Mouse (Mus musculus) forebrain, embryonic 11.5 days (tissue): Measurements from ENCODE around the gene Gm20765. TPM values are rescaled to one million over a fixed set of nuclear protein-coding genes. Genes with fewer than 3 reads are reported as not detected.
"Not testable (repeated sequence)": the region's sequence is repeated elsewhere in the genome, so short reads cannot be mapped to it uniquely, and the experiment has no call there.

Experiments used
- ATAC-seq: fragments of 200-750 bp; cut with Nextera tagmentation; replicated peaks from 2 replicates; pipeline ENCODE4 v1.8.0; 2017; ENCODE audit warnings: moderate TSS enrichment; ENCODE audit not compliant: low FRiP score
- DNase-seq: peaks from one replicate; pipeline ENCODE4 v3.0.0-alpha.2; 2017; ENCODE audit warnings: low spot score
- H3K27ac ChIP-seq: fragments of 300-500 bp; sonication (generic); 2 replicates; pipeline ENCODE4 v1.5.1; 2014; ENCODE audit warnings: low read depth, low read length
- H3K27me3 ChIP-seq: fragments of 300-500 bp; sonication (generic); 2 replicates; pipeline ENCODE4 v1.6.1; 2014; ENCODE audit warnings: mild to moderate bottlenecking, low read length, mixed read lengths; ENCODE audit not compliant: control insufficient read depth, insufficient read depth
- H3K36me3 ChIP-seq: fragments of 300-500 bp; sonication (generic); 2 replicates; pipeline ENCODE4 v1.6.1; 2014; ENCODE audit warnings: mild to moderate bottlenecking, low read length, moderate library complexity, mixed read lengths; ENCODE audit not compliant: control insufficient read depth, insufficient read depth
- H3K4me1 ChIP-seq: fragments of 300-500 bp; sonication (generic); replicated peaks from 2 replicates; pipeline ENCODE4 v1.6.1; 2014; ENCODE audit warnings: low read length, mixed read lengths; ENCODE audit not compliant: control insufficient read depth, insufficient read depth
- H3K4me2 ChIP-seq: fragments of 300-500 bp; sonication (generic); 2 replicates; pipeline ENCODE4 v1.6.1; 2014; ENCODE audit warnings: low read depth, mild to moderate bottlenecking, low read length, moderate library complexity, mixed read lengths; ENCODE audit not compliant: severe bottlenecking
- H3K4me3 ChIP-seq: fragments of 300-500 bp; sonication (generic); 2 replicates; pipeline ENCODE4 v1.5.1; 2014; ENCODE audit warnings: low read depth, low read length
- H3K9ac ChIP-seq: fragments of 300-500 bp; sonication (generic); 2 replicates; pipeline ENCODE4 v1.6.1; 2014; ENCODE audit warnings: low read length
- H3K9me3 ChIP-seq: fragments of 300-500 bp; sonication (generic); 2 replicates; pipeline ENCODE4 v1.6.1; 2016; ENCODE audit warnings: low read length, mixed read lengths; ENCODE audit not compliant: control insufficient read depth
- WGBS: fragments of 180-500 bp; shearing (Covaris S2); extraction: QIAGEN DNeasy Blood & Tissue Kit; methylation state at CpG from one replicate; pipeline ENCODE4 v1.1.7; 2014; 5-methylcytosine and 5-hydroxymethylcytosine counted together
- polyA plus RNA-seq: library from polyadenylated mRNA; unstranded; fragments of >200 nt; fragmentation: Nextera tagmentation; extraction: Ambion mirVana; gene quantifications from 2 replicates; pipeline ENCODE4 v1.2.1, GENCODE M21; 2014

The Gm20765 gene
- polyA plus RNA-seq, result not detected in 2 replicates

DNA sequence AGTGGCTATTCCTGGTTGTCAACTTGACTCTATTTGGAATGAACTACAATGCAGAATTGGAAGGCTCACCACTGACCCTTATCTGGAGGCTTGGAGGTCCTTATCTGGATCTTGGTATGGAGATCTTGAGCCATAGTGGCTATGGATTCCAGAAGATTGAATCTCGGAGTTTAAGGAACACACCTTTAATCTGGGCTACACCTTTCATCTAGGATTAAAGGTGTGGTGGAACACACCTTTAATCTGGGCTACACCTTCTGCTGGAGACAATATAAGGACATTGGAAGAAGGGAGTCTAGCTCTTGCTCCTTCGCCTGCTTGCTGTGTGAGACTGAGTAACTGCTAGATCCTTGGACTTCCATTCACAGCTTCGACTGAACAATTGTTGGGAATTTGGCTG is at the start of gene Gm20765:
Gene Gm20765 (plus strand): TSS at position 301 of the 400 bp plus-strand sequence.
- DNase-seq, H3K27me3 ChIP-seq, H3K4me2 ChIP-seq, H3K9me3 ChIP-seq, ATAC-seq, H3K36me3 ChIP-seq, H3K4me1 ChIP-seq, H3K27ac ChIP-seq, H3K9ac ChIP-seq, H3K4me3 ChIP-seq: not testable (repeated sequence)
- no CpG with 5 or more reads among the region's 3 CpGs for WGBS

DNA sequence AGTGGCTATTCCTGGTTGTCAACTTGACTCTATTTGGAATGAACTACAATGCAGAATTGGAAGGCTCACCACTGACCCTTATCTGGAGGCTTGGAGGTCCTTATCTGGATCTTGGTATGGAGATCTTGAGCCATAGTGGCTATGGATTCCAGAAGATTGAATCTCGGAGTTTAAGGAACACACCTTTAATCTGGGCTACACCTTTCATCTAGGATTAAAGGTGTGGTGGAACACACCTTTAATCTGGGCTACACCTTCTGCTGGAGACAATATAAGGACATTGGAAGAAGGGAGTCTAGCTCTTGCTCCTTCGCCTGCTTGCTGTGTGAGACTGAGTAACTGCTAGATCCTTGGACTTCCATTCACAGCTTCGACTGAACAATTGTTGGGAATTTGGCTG is 42.6 kb upstream of the Gm20765 start, which contains the start of gene Gm21293:
Gene Gm21293 (plus strand): TSS at position 301 of the 400 bp plus-strand sequence.
- not testable (repeated sequence) for H3K4me3 ChIP-seq, H3K4me1 ChIP-seq, H3K27ac ChIP-seq, H3K9me3 ChIP-seq, H3K4me2 ChIP-seq, H3K9ac ChIP-seq, DNase-seq, ATAC-seq, H3K27me3 ChIP-seq, H3K36me3 ChIP-seq
- no CpG with 5 or more reads among the region's 3 CpGs for WGBS

DNA sequence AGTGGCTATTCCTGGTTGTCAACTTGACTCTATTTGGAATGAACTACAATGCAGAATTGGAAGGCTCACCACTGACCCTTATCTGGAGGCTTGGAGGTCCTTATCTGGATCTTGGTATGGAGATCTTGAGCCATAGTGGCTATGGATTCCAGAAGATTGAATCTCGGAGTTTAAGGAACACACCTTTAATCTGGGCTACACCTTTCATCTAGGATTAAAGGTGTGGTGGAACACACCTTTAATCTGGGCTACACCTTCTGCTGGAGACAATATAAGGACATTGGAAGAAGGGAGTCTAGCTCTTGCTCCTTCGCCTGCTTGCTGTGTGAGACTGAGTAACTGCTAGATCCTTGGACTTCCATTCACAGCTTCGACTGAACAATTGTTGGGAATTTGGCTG is 34.1 kb upstream of the Gm20765 start, which contains the start of gene Gm6763:
Gene Gm6763 (plus strand): TSS at position 301 of the 400 bp plus-strand sequence.
- H3K36me3 ChIP-seq, ATAC-seq, H3K27ac ChIP-seq, H3K27me3 ChIP-seq, H3K9ac ChIP-seq, H3K9me3 ChIP-seq, H3K4me1 ChIP-seq, H3K4me3 ChIP-seq, DNase-seq, H3K4me2 ChIP-seq: not testable (repeated sequence)
- WGBS, result no CpG with 5 or more reads among the region's 3 CpGs

DNA sequence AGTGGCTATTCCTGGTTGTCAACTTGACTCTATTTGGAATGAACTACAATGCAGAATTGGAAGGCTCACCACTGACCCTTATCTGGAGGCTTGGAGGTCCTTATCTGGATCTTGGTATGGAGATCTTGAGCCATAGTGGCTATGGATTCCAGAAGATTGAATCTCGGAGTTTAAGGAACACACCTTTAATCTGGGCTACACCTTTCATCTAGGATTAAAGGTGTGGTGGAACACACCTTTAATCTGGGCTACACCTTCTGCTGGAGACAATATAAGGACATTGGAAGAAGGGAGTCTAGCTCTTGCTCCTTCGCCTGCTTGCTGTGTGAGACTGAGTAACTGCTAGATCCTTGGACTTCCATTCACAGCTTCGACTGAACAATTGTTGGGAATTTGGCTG is 25.6 kb upstream of the Gm20765 start, which contains the start of gene Gm8764:
Gene Gm8764 (plus strand): TSS at position 301 of the 400 bp plus-strand sequence.
- ATAC-seq, H3K9ac ChIP-seq, H3K4me1 ChIP-seq, H3K4me2 ChIP-seq, H3K36me3 ChIP-seq, H3K4me3 ChIP-seq, H3K9me3 ChIP-seq, H3K27ac ChIP-seq, H3K27me3 ChIP-seq, DNase-seq: not testable (repeated sequence)
- no CpG with 5 or more reads among the region's 3 CpGs for WGBS

DNA sequence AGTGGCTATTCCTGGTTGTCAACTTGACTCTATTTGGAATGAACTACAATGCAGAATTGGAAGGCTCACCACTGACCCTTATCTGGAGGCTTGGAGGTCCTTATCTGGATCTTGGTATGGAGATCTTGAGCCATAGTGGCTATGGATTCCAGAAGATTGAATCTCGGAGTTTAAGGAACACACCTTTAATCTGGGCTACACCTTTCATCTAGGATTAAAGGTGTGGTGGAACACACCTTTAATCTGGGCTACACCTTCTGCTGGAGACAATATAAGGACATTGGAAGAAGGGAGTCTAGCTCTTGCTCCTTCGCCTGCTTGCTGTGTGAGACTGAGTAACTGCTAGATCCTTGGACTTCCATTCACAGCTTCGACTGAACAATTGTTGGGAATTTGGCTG is 17.1 kb upstream of the Gm20765 start, which contains the start of gene Gm21304:
Gene Gm21304 (plus strand): TSS at position 301 of the 400 bp plus-strand sequence.
- WGBS, result no CpG with 5 or more reads among the region's 3 CpGs
- not testable (repeated sequence) for H3K36me3 ChIP-seq, H3K27ac ChIP-seq, H3K9ac ChIP-seq, H3K27me3 ChIP-seq, H3K4me1 ChIP-seq, DNase-seq, H3K4me2 ChIP-seq, ATAC-seq, H3K4me3 ChIP-seq, H3K9me3 ChIP-seq

DNA sequence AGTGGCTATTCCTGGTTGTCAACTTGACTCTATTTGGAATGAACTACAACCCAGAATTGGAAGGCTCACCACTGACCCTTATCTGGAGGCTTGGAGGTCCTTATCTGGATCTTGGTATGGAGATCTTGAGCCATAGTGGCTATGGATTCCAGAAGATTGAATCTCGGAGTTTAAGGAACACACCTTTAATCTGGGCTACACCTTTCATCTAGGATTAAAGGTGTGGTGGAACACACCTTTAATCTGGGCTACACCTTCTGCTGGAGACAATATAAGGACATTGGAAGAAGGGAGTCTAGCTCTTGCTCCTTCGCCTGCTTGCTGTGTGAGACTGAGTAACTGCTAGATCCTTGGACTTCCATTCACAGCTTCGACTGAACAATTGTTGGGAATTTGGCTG is 8.6 kb upstream of the Gm20765 start, which contains the start of gene Gm21312:
Gene Gm21312 (plus strand): TSS at position 301 of the 400 bp plus-strand sequence.
- DNase-seq, H3K36me3 ChIP-seq, H3K27ac ChIP-seq, H3K27me3 ChIP-seq, H3K4me3 ChIP-seq, H3K4me1 ChIP-seq, H3K4me2 ChIP-seq, H3K9me3 ChIP-seq, ATAC-seq, H3K9ac ChIP-seq: not testable (repeated sequence)
- WGBS, result no CpG with 5 or more reads among the region's 3 CpGs

DNA sequence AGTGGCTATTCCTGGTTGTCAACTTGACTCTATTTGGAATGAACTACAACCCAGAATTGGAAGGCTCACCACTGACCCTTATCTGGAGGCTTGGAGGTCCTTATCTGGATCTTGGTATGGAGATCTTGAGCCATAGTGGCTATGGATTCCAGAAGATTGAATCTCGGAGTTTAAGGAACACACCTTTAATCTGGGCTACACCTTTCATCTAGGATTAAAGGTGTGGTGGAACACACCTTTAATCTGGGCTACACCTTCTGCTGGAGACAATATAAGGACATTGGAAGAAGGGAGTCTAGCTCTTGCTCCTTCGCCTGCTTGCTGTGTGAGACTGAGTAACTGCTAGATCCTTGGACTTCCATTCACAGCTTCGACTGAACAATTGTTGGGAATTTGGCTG is 8.4 kb downstream of the Gm20765 start, which contains the start of gene Gm4340:
Gene Gm4340 (plus strand): TSS at position 301 of the 400 bp plus-strand sequence.
- DNase-seq, H3K4me1 ChIP-seq, H3K9ac ChIP-seq, H3K27me3 ChIP-seq, H3K9me3 ChIP-seq, H3K36me3 ChIP-seq, H3K4me3 ChIP-seq, H3K27ac ChIP-seq, H3K4me2 ChIP-seq, ATAC-seq: not testable (repeated sequence)
- no CpG with 5 or more reads among the region's 3 CpGs for WGBS

DNA sequence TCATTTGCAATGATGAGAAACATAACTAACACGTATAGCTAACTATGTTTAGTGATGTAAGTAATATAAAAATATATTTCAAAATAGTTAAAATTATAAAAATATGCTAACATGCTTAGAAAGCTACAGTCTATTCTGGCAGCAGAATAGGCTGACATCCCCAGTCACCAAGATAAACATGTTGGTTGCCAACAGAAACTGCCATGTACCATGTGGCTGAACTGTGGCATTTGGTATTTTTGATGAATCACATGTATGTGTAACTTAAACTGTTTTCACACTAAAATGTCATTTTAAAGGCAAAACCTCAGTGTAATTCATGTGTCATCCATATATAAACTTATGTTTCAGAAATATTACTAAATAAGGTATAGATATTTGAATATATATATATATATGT is 24.3 kb downstream of the Gm20765 start:
- no peaks in the 10 kb centered on the region for H3K9me3 ChIP-seq
- DNase-seq, result no peak
- H3K27ac ChIP-seq, result no peak overlapping the region
- no peaks in the 10 kb centered on the region for H3K27me3 ChIP-seq
- no peak overlapping the region for H3K9ac ChIP-seq
- H3K36me3 ChIP-seq, result no peaks in the 10 kb centered on the region
- no peak overlapping the region for H3K4me2 ChIP-seq
- no peaks in the 10 kb centered on the region for H3K4me1 ChIP-seq
- no peak overlapping the region for H3K4me3 ChIP-seq
- 83% methylated on average over 1 of the region's 1 CpGs for WGBS
- ATAC-seq, result no peak
